Mouse (Mus musculus): ENCODE data around the gene Ipo5. TPM values are rescaled to one million over a fixed set of nuclear protein-coding genes. Genes with fewer than 3 reads are reported as not detected.

The Ipo5 gene
- polyA plus RNA-seq, 1 experiment from 2014 or later: 120 TPM

GRCm38 (mm10) chr14:120960551-120960950 lies 49.5 kb downstream of the Ipo5 start:
- no peaks in the 10 kb centered on the region for H3K27me3 ChIP-seq (ENCODE audit: control insufficient read depth, insufficient read depth, low read length)
- no peaks in the 10 kb centered on the region for H3K4me1 ChIP-seq (replicated peaks; ENCODE audit: control insufficient read depth, insufficient read depth, low read length)
- H3K4me2 ChIP-seq (replicated peaks; ENCODE audit: low read depth, low read length): no peak overlapping the region
- DNase-seq (ENCODE audit: low spot score) (no peak), ATAC-seq (ENCODE audit: low FRiP score) (no peak)
- H3K36me3 ChIP-seq (ENCODE audit: control insufficient read depth, insufficient read depth, low read length): no peaks in the 10 kb centered on the region
- H3K4me3 ChIP-seq (ENCODE audit: low read depth, low read length): no peak overlapping the region
- no peak overlapping the region for H3K9ac ChIP-seq (ENCODE audit: low read depth, low read length)
- H3K27ac ChIP-seq (ENCODE audit: low read depth, low read length): no peak overlapping the region
- no peaks in the 10 kb centered on the region for H3K9me3 ChIP-seq (ENCODE audit: control insufficient read depth, low read length)
- WGBS: 57% methylated on average over 8 of the region's 8 CpGs

GRCm38 (mm10) chr14:120960991-120961390 lies 50.0 kb downstream of the Ipo5 start:
- Histone ChIP-seq H3K4me2 (replicated peaks; ENCODE audit: low read depth, low read length) (no peak overlapping the region), H3K9me3 (ENCODE audit: control insufficient read depth, low read length) (no peaks in the 10 kb centered on the region), H3K9ac (ENCODE audit: low read depth, low read length) (no peak overlapping the region), H3K27ac (ENCODE audit: low read depth, low read length) (no peak overlapping the region), H3K27me3 (ENCODE audit: control insufficient read depth, insufficient read depth, low read length) (no peaks in the 10 kb centered on the region), H3K4me1 (replicated peaks; ENCODE audit: control insufficient read depth, insufficient read depth, low read length) (no peaks in the 10 kb centered on the region), H3K36me3 (ENCODE audit: control insufficient read depth, insufficient read depth, low read length) (no peaks in the 10 kb centered on the region), H3K4me3 (ENCODE audit: low read depth, low read length) (no peak overlapping the region)
- WGBS: 62% methylated on average over 5 of the region's 5 CpGs
- DNase-seq (ENCODE audit: low spot score) (no peak), ATAC-seq (ENCODE audit: low FRiP score) (no peak)

- Histone ChIP-seq H3K9me3 (ENCODE audit: control insufficient read depth, low read length) (no peaks in the 10 kb centered on the region), H3K4me3 (ENCODE audit: low read depth, low read length) (no peak overlapping the region), H3K36me3 (ENCODE audit: control insufficient read depth, insufficient read depth, low read length) (no peaks in the 10 kb centered on the region), H3K9ac (ENCODE audit: low read depth, low read length) (no peak overlapping the region), H3K27me3 (ENCODE audit: control insufficient read depth, insufficient read depth, low read length) (no peaks in the 10 kb centered on the region), H3K4me1 (replicated peaks; ENCODE audit: control insufficient read depth, insufficient read depth, low read length) (no peaks in the 10 kb centered on the region), H3K4me2 (replicated peaks; ENCODE audit: low read depth, low read length) (no peak overlapping the region), H3K27ac (ENCODE audit: low read depth, low read length) (no peak overlapping the region)
- no peak for ATAC-seq (ENCODE audit: low FRiP score)
- DNase-seq (ENCODE audit: low spot score): no peak
- WGBS: 90% methylated on average over 6 of the region's 6 CpGs
Observed at GRCm38 (mm10) chr14:120967072-120967471, 56.0 kb downstream of the Ipo5 start.

- ATAC-seq (ENCODE audit: low FRiP score): no peak
- no peak overlapping the region for H3K4me3 ChIP-seq (ENCODE audit: low read depth, low read length)
- DNase-seq (ENCODE audit: low spot score): no peak
- no peaks in the 10 kb centered on the region for H3K4me1 ChIP-seq (replicated peaks; ENCODE audit: control insufficient read depth, insufficient read depth, low read length)
- no peak overlapping the region for H3K9ac ChIP-seq (ENCODE audit: low read depth, low read length)
- no peak overlapping the region for H3K27ac ChIP-seq (ENCODE audit: low read depth, low read length)
- no peaks in the 10 kb centered on the region for H3K9me3 ChIP-seq (ENCODE audit: control insufficient read depth, low read length)
- H3K36me3 ChIP-seq (ENCODE audit: control insufficient read depth, insufficient read depth, low read length): no peaks in the 10 kb centered on the region
- H3K27me3 ChIP-seq (ENCODE audit: control insufficient read depth, insufficient read depth, low read length): no peaks in the 10 kb centered on the region
- 74% methylated on average over 4 of the region's 4 CpGs for WGBS
- H3K4me2 ChIP-seq (replicated peaks; ENCODE audit: low read depth, low read length): no peak overlapping the region
Observed at GRCm38 (mm10) chr14:120968723-120969122, 57.7 kb downstream of the Ipo5 start.

GRCm38 (mm10) chr14:120969673-120970072 lies 58.6 kb downstream of the Ipo5 start:
- ATAC-seq (ENCODE audit: low FRiP score): no peak
- WGBS: 91% methylated on average over 3 of the region's 3 CpGs
- no peak overlapping the region for H3K4me2 ChIP-seq (replicated peaks; ENCODE audit: low read depth, low read length)
- no peak overlapping the region for H3K27ac ChIP-seq (ENCODE audit: low read depth, low read length)
- no peaks in the 10 kb centered on the region for H3K27me3 ChIP-seq (ENCODE audit: control insufficient read depth, insufficient read depth, low read length)
- no peaks in the 10 kb centered on the region for H3K4me1 ChIP-seq (replicated peaks; ENCODE audit: control insufficient read depth, insufficient read depth, low read length)
- DNase-seq (ENCODE audit: low spot score): no peak
- H3K4me3 ChIP-seq (ENCODE audit: low read depth, low read length): no peak overlapping the region
- no peak overlapping the region for H3K9ac ChIP-seq (ENCODE audit: low read depth, low read length)
- H3K36me3 ChIP-seq (ENCODE audit: control insufficient read depth, insufficient read depth, low read length): no peaks in the 10 kb centered on the region
- no peaks in the 10 kb centered on the region for H3K9me3 ChIP-seq (ENCODE audit: control insufficient read depth, low read length)

- H3K4me3 ChIP-seq (ENCODE audit: low read depth, low read length): no peak overlapping the region
- DNase-seq (ENCODE audit: low spot score) (peak; percentile 32), ATAC-seq (ENCODE audit: low FRiP score) (no peak)
- H3K27me3 ChIP-seq (ENCODE audit: control insufficient read depth, insufficient read depth, low read length): no peaks in the 10 kb centered on the region
- H3K27ac ChIP-seq (ENCODE audit: low read depth, low read length): no peak overlapping the region
- H3K4me1 ChIP-seq (replicated peaks; ENCODE audit: control insufficient read depth, insufficient read depth, low read length): no peaks in the 10 kb centered on the region
- H3K36me3 ChIP-seq (ENCODE audit: control insufficient read depth, insufficient read depth, low read length): no peaks in the 10 kb centered on the region
- no peaks in the 10 kb centered on the region for H3K9me3 ChIP-seq (ENCODE audit: control insufficient read depth, low read length)
- H3K4me2 ChIP-seq (replicated peaks; ENCODE audit: low read depth, low read length): no peak overlapping the region
- WGBS: 82% methylated on average over 8 of the region's 8 CpGs
- H3K9ac ChIP-seq (ENCODE audit: low read depth, low read length): no peak overlapping the region
Observed at GRCm38 (mm10) chr14:120970637-120971036, 59.6 kb downstream of the Ipo5 start.

GRCm38 (mm10) chr14:120971313-120971712 lies 60.3 kb downstream of the Ipo5 start:
- no peaks in the 10 kb centered on the region for H3K9me3 ChIP-seq (ENCODE audit: control insufficient read depth, low read length)
- no peaks in the 10 kb centered on the region for H3K36me3 ChIP-seq (ENCODE audit: control insufficient read depth, insufficient read depth, low read length)
- no peak overlapping the region for H3K27ac ChIP-seq (ENCODE audit: low read depth, low read length)
- H3K4me1 ChIP-seq (replicated peaks; ENCODE audit: control insufficient read depth, insufficient read depth, low read length): no peaks in the 10 kb centered on the region
- WGBS: 74% methylated on average over 6 of the region's 6 CpGs
- no peak overlapping the region for H3K9ac ChIP-seq (ENCODE audit: low read depth, low read length)
- no peak for ATAC-seq (ENCODE audit: low FRiP score)
- H3K27me3 ChIP-seq (ENCODE audit: control insufficient read depth, insufficient read depth, low read length): no peaks in the 10 kb centered on the region
- no peak overlapping the region for H3K4me3 ChIP-seq (ENCODE audit: low read depth, low read length)
- H3K4me2 ChIP-seq (replicated peaks; ENCODE audit: low read depth, low read length): no peak overlapping the region
- no peak for DNase-seq (ENCODE audit: low spot score)

- no peak overlapping the region for H3K4me3 ChIP-seq (ENCODE audit: low read depth, low read length)
- no peak overlapping the region for H3K9ac ChIP-seq (ENCODE audit: low read depth, low read length)
- H3K9me3 ChIP-seq (ENCODE audit: control insufficient read depth, low read length): no peaks in the 10 kb centered on the region
- no peaks in the 10 kb centered on the region for H3K36me3 ChIP-seq (ENCODE audit: control insufficient read depth, insufficient read depth, low read length)
- ATAC-seq (ENCODE audit: low FRiP score): no peak
- peak; percentile 54 for DNase-seq (ENCODE audit: low spot score)
- H3K4me2 ChIP-seq (replicated peaks; ENCODE audit: low read depth, low read length): no peak overlapping the region
- WGBS: 56% methylated on average over 3 of the region's 3 CpGs
- no peak overlapping the region for H3K27ac ChIP-seq (ENCODE audit: low read depth, low read length)
- H3K27me3 ChIP-seq (ENCODE audit: control insufficient read depth, insufficient read depth, low read length): no peaks in the 10 kb centered on the region
- H3K4me1 ChIP-seq (replicated peaks; ENCODE audit: control insufficient read depth, insufficient read depth, low read length): no peaks in the 10 kb centered on the region
Observed at GRCm38 (mm10) chr14:120979559-120979958, 68.5 kb downstream of the Ipo5 start.

- 56% methylated on average over 6 of the region's 6 CpGs for WGBS
- no peaks in the 10 kb centered on the region for H3K27me3 ChIP-seq (ENCODE audit: control insufficient read depth, insufficient read depth, low read length)
- H3K9ac ChIP-seq (ENCODE audit: low read depth, low read length): no peak overlapping the region
- ATAC-seq (ENCODE audit: low FRiP score): no peak
- no peak overlapping the region for H3K4me2 ChIP-seq (replicated peaks; ENCODE audit: low read depth, low read length)
- no peak overlapping the region for H3K4me3 ChIP-seq (ENCODE audit: low read depth, low read length)
- no peak for DNase-seq (ENCODE audit: low spot score)
- no peaks in the 10 kb centered on the region for H3K9me3 ChIP-seq (ENCODE audit: control insufficient read depth, low read length)
- H3K27ac ChIP-seq (ENCODE audit: low read depth, low read length): no peak overlapping the region
- no peaks in the 10 kb centered on the region for H3K36me3 ChIP-seq (ENCODE audit: control insufficient read depth, insufficient read depth, low read length)
- H3K4me1 ChIP-seq (replicated peaks; ENCODE audit: control insufficient read depth, insufficient read depth, low read length): no peaks in the 10 kb centered on the region
Observed at GRCm38 (mm10) chr14:120989126-120989525, 78.1 kb downstream of the Ipo5 start.
